Mouse (Mus musculus) ES-E14 (cell line): Measurements from ENCODE around the gene Cmah. TPM values are rescaled to one million over a fixed set of nuclear protein-coding genes. Genes with fewer than 3 reads are reported as not detected.

Experiments used
- DNase-seq: peaks from one replicate; pipeline ENCODE4 v3.0.0-alpha.2; 2013; ENCODE audit warnings: low read depth, low spot score
- H3K27ac ChIP-seq: 2 replicates; pipeline ENCODE4 v1.5.1; 2012; ENCODE audit warnings: low read depth, mild to moderate bottlenecking, low read length, moderate library complexity, mixed read lengths; ENCODE audit not compliant: poor library complexity, insufficient read depth, severe bottlenecking
- H3K36me3 ChIP-seq: 2 replicates; pipeline ENCODE4 v1.6.1; 2012; ENCODE audit warnings: mild to moderate bottlenecking, low read length, moderate library complexity, mixed read lengths; ENCODE audit not compliant: control insufficient read depth, poor library complexity, insufficient read depth, severe bottlenecking
- H3K4me1 ChIP-seq, 2 experiments: fragments of 150-350 bp in 1 of 2; sonication (generic) in 1 of 2; 2 replicates each; pipeline ENCODE4 v1.6.1; 2012; ENCODE audit warnings: low read length in 2 of 2, mild to moderate bottlenecking in 1 of 2, mixed read lengths in 1 of 2; ENCODE audit not compliant: control insufficient read depth in 2 of 2, insufficient read depth in 2 of 2, poor library complexity in 1 of 2
- H3K4me3 ChIP-seq, 2 experiments: fragments of 150-350 bp in 1 of 2; sonication (generic) in 1 of 2; 2 replicates each; pipeline ENCODE4 v1.5.1; 2012; ENCODE audit warnings: low read length in 2 of 2, low read depth in 1 of 2, mild to moderate bottlenecking in 1 of 2, mixed read lengths in 1 of 2; ENCODE audit not compliant: insufficient read depth in 1 of 2, poor library complexity in 1 of 2, severe bottlenecking in 1 of 2
- H3K9ac ChIP-seq: 2 replicates; pipeline ENCODE4 v1.6.1; 2012; ENCODE audit warnings: low read depth, mild to moderate bottlenecking, low read length, mixed read lengths; ENCODE audit not compliant: poor library complexity, insufficient read depth, severe bottlenecking
- H3K9me3 ChIP-seq: fragments of 150-350 bp; sonication (generic); 2 replicates; pipeline ENCODE4 v1.6.1; 2012; ENCODE audit warnings: low read depth, mild to moderate bottlenecking, low read length; ENCODE audit not compliant: control insufficient read depth, insufficient read depth
- CHD2 ChIP-seq: IDR thresholded peaks from 2 replicates; pipeline ENCODE4 v1.6.1; 2014; ENCODE audit warnings: mild to moderate bottlenecking, low read depth, low read length, inconsistent platforms
- HCFC1 ChIP-seq: IDR thresholded peaks from 2 replicates; pipeline ENCODE4 v1.6.1; 2012; ENCODE audit warnings: low read length, inconsistent platforms, borderline replicate concordance; ENCODE audit not compliant: insufficient read depth
- MAFK ChIP-seq: IDR thresholded peaks from 2 replicates; pipeline ENCODE4 v1.6.1; 2014; ENCODE audit warnings: mild to moderate bottlenecking, low read depth, low read length, inconsistent platforms; ENCODE audit not compliant: insufficient read depth
- ZC3H11A ChIP-seq: IDR thresholded peaks from 2 replicates; pipeline ENCODE4 v1.6.1; 2012; ENCODE audit warnings: low read depth, mild to moderate bottlenecking, inconsistent platforms, low read length, borderline replicate concordance
- ZNF384 ChIP-seq: IDR thresholded peaks from 2 replicates; pipeline ENCODE4 v1.6.1; 2012; ENCODE audit warnings: low read depth, low read length, inconsistent platforms
- in situ Hi-C, 2 experiments: fragments of 600-800 bp; cut with MboI; formaldehyde crosslinking; loops; one replicate each; pipeline ENCODE4 v1.15.1; 2025; ENCODE audit warnings: low sequenced_read_pairs in 2 of 2, inconsistent platforms in 1 of 2; ENCODE audit not compliant: unreplicated experiment in 2 of 2
- total RNA-seq: library from RNA; depleted of rRNA; stranded (reverse); fragments of 300-350 nt; gene quantifications from 2 replicates; pipeline ENCODE4 v1.2.3, GENCODE M21; 2012

Cmah gene
- total RNA-seq, 1 experiment, result 0.18 TPM

GRCm38 (mm10) chr13:24522343-24522837, 195.2 kb downstream of the Cmah start:
- no peak overlapping the region for H3K27ac ChIP-seq
- in situ Hi-C loops, result no loop called here

GRCm38 (mm10) chr13:24523587-24524221, 196.5 kb downstream of the Cmah start:
- in situ Hi-C loops, result no loop called here
- TF ChIP-seq HCFC1, result no peak
- no peak for TF ChIP-seq CHD2
- no peak for TF ChIP-seq ZC3H11A
- no peak for TF ChIP-seq ZNF384
- TF ChIP-seq MAFK, result no peak
- Histone ChIP-seq H3K27ac (no peak overlapping the region), H3K9me3 (no peaks in the 10 kb centered on the region), H3K36me3 (no peaks in the 10 kb centered on the region), H3K9ac (no peak overlapping the region), H3K4me1 (peaks cover under 1 to 3% of the 10 kb centered on the region in 2 experiments; a peak in 1 of 4 replicates), H3K4me3 (no peak overlapping the region)
- DNase-seq, result no peak

More at GRCm38 (mm10) chr13:24522343-24522837, 195.2 kb downstream of the Cmah start:
- no peak overlapping the region for H3K9ac ChIP-seq
- H3K4me1 ChIP-seq, result peaks cover 5 to 8% of the 10 kb centered on the region in 2 experiments; a peak in 2 of 4 replicates
- no peaks in the 10 kb centered on the region for H3K36me3 ChIP-seq
- DNase-seq, result no peak
- TF ChIP-seq ZC3H11A (no peak), ZNF384 (no peak), HCFC1 (no peak), MAFK (no peak), CHD2 (no peak)
- H3K4me3 ChIP-seq, result no peak overlapping the region
- H3K9me3 ChIP-seq, result no peaks in the 10 kb centered on the region

- Histone ChIP-seq H3K9me3 (no peaks in the 10 kb centered on the region), H3K4me3 (no peak overlapping the region), H3K36me3 (no peaks in the 10 kb centered on the region), H3K4me1 (peaks cover 0 to 3% of the 10 kb centered on the region in 2 experiments; a peak in 1 of 4 replicates), H3K27ac (no peak overlapping the region), H3K9ac (no peak overlapping the region)
- no peak for DNase-seq
- no peak for TF ChIP-seq CHD2
- TF ChIP-seq HCFC1, result no peak
- no peak for TF ChIP-seq MAFK
- no peak for TF ChIP-seq ZNF384
- no peak for TF ChIP-seq ZC3H11A
- in situ Hi-C loops, result no loop called here
Measured at GRCm38 (mm10) chr13:24524468-24524867, 197.3 kb downstream of the Cmah start.

GRCm38 (mm10) chr13:24525551-24525950, 198.3 kb downstream of the Cmah start:
- Histone ChIP-seq H3K36me3 (no peaks in the 10 kb centered on the region), H3K4me3 (no peak overlapping the region), H3K9me3 (no peaks in the 10 kb centered on the region), H3K4me1 (peaks cover 0 to 3% of the 10 kb centered on the region in 2 experiments; a peak in 1 of 4 replicates), H3K9ac (no peak overlapping the region), H3K27ac (no peak overlapping the region)
- TF ChIP-seq MAFK (no peak), ZNF384 (no peak), CHD2 (no peak), HCFC1 (no peak), ZC3H11A (no peak)
- no peak for DNase-seq
- in situ Hi-C loops, result no loop called here
